Mouse (Mus musculus) adrenal gland, adult 2 months (tissue): ENCODE data around the gene Rps26. TPM values are rescaled to one million over a fixed set of nuclear protein-coding genes. Genes with fewer than 3 reads are reported as not detected.
A peak's percentile ranks its signal among the peaks of the same experiment; 100 is the strongest.

Experiments
- DNase-seq: peaks from one replicate; pipeline ENCODE4 v3.0.0; 2021
- long read RNA-seq: library from polyadenylated mRNA; stranded (forward); transcript quantifications from one replicate; pipeline ENCODE4 v2.0.0, GENCODE M21; 2021
- polyA plus RNA-seq: library from polyadenylated mRNA; depleted of rRNA; stranded (reverse); fragments of >200 nt; gene quantifications from 2 replicates; pipeline ENCODE4 v1.2.3, GENCODE M21; 2012; rRNA removed
- total RNA-seq, 2 experiments: library from RNA; stranded (reverse); gene quantifications; 2 replicates each; pipeline ENCODE4 v1.2.3; 2021

Gene Rps26
- 100 to 1,000 TPM; 715 to 972 TPM for total RNA-seq
- 581 and 897 TPM in 2 replicates for polyA plus RNA-seq
- long read RNA-seq, transcript Rps26-201 (4 exons, 681 nt) = major isoform, 297 of 311 reads
- long read RNA-seq, transcript Rps26-202 (3 exons, 596 nt) = minor isoform, 7 of 311 reads
- long read RNA-seq, partial matches to known transcripts = 7 of 311 reads
- long read RNA-seq, other reads (novel, unspliced or antisense) = 0 of 311 reads

GRCm38 (mm10) chr10:128626311-128627310, at the start of gene Rps26:
Gene Rps26, minus strand, starts transcription at chr10:128626747.
- peak; percentile 90 for DNase-seq

- peak; percentile 38 for DNase-seq
Observed at GRCm38 (mm10) chr10:128674469-128675008, 48.0 kb upstream of the Rps26 start.

GRCm38 (mm10) chr10:128673763-128674468, 47.4 kb upstream of the Rps26 start, which contains the start of gene Suox:
Gene Suox, minus strand, starts transcription at chr10:128674073.
- DNase-seq = peak; percentile 92

- no peak for DNase-seq
Observed at GRCm38 (mm10) chr10:128671148-128671547, 44.6 kb upstream of the Rps26 start.

- peak; percentile 58 for DNase-seq
Observed at GRCm38 (mm10) chr10:128668790-128669672, 42.5 kb upstream of the Rps26 start.

- DNase-seq = no peak
Observed at GRCm38 (mm10) chr10:128665806-128666205, 39.3 kb upstream of the Rps26 start.

- no peak for DNase-seq
Observed at GRCm38 (mm10) chr10:128665307-128665706, 38.8 kb upstream of the Rps26 start.

GRCm38 (mm10) chr10:128664808-128665207, 38.3 kb upstream of the Rps26 start:
- DNase-seq = no peak

GRCm38 (mm10) chr10:128663441-128664220, 37.1 kb upstream of the Rps26 start:
- no peak for DNase-seq

- DNase-seq = no peak
Observed at GRCm38 (mm10) chr10:128662465-128662864, 35.9 kb upstream of the Rps26 start.

- no peak for DNase-seq
Observed at GRCm38 (mm10) chr10:128659490-128659889, 32.9 kb upstream of the Rps26 start.

GRCm38 (mm10) chr10:128657844-128658243, 31.3 kb upstream of the Rps26 start:
- DNase-seq = no peak

GRCm38 (mm10) chr10:128656731-128657130, 30.2 kb upstream of the Rps26 start:
- DNase-seq = no peak

- no peak for DNase-seq
Observed at GRCm38 (mm10) chr10:128655254-128655653, 28.7 kb upstream of the Rps26 start.

GRCm38 (mm10) chr10:128653866-128654265, 27.3 kb upstream of the Rps26 start:
- no peak for DNase-seq

- peak; percentile 50 for DNase-seq
Observed at GRCm38 (mm10) chr10:128646139-128647089, 19.9 kb upstream of the Rps26 start.

- DNase-seq = peak; percentile 63
Observed at GRCm38 (mm10) chr10:128645111-128646011, 18.8 kb upstream of the Rps26 start, which contains the start of gene Ikzf4. Gene Ikzf4, minus strand, starts transcription at chr10:128645991.

GRCm38 (mm10) chr10:128642749-128643148, 16.2 kb upstream of the Rps26 start:
- no peak for DNase-seq
